Mouse (Mus musculus): ENCODE data around the gene Vmn2r27. TPM values are rescaled to one million over a fixed set of nuclear protein-coding genes. Genes with fewer than 3 reads are reported as not detected.
A peak's percentile ranks its signal among the peaks of the same experiment; 100 is the strongest.

The Vmn2r27 gene
- polyA plus RNA-seq (2015; fragmentation: Nextera tagmentation; extraction: Ambion mirVana), result not detected in 2 replicates

DNA sequence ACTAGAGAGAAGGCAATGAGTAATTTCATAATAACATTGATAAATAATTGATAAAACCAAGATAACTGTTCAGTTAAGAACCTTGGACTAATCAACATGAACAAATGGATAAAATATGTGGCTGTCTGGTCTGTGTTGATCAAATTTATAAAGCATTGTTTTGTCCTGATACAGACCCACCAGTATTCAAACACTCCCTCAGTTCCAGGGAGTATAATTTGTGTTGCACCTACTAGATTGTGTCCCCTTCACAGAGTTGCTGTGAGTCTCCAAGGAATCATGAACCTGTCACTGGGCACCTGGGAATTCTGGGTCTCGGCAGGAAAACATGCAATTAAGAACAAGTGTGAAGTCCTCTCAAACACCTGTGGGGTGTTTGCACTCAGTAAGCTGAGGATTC is at the start of gene Vmn2r27:
Gene Vmn2r27, minus strand, starts transcription at position 101 of the 400 bp plus-strand sequence.
- H3K36me3 ChIP-seq (ENCODE audit: control insufficient read depth, insufficient read depth, low read length), result no peaks in the 10 kb centered on the region
- 69% methylated on average over 1 of the region's 1 CpGs for WGBS
- no peak within 1 kb of the TSS for H3K27ac ChIP-seq (replicated peaks)
- no peak within 1 kb of the TSS for H3K4me2 ChIP-seq (replicated peaks; ENCODE audit: low read depth)
- no peaks in the 10 kb centered on the region for H3K9me3 ChIP-seq (ENCODE audit: control insufficient read depth, low read length)
- TF ChIP-seq EP300 (optimal IDR thresholded peaks at IDR 0.05), result no peak
- TF ChIP-seq CTCF (IDR thresholded peaks at IDR 0.05; ENCODE audit: low read depth), result no peak
- DNase-seq (ENCODE audit: low spot score), result no peak
- H3K27me3 ChIP-seq (ENCODE audit: control insufficient read depth, insufficient read depth, low read length), result no peaks in the 10 kb centered on the region
- ATAC-seq (ENCODE audit: low FRiP score, low TSS enrichment), result no peak
- H3K9ac ChIP-seq (ENCODE audit: low read length), result no peak within 1 kb of the TSS
- H3K4me1 ChIP-seq (replicated peaks; ENCODE audit: control insufficient read depth, insufficient read depth), result no peaks in the 10 kb centered on the region
- no peak within 1 kb of the TSS for H3K4me3 ChIP-seq (ENCODE audit: low read depth, low read length)

DNA sequence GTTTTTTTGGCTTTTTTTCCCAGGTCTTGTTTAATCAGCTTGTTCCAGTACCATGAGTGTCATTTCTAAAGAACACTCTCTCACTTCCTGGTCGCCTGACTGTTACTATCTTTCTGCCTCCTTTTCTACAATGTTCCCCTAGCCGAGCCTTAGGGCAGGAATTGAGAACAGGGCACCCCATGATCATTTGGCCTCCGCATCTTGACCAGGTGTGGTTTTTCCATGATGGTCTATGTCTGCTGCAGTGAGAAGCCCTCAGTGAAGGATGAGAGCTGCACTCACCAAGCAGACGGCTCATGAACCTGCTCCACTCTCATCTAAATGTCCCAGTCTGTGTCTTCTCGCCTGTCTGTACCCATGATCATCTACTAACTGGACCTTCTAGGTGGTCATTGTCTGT is 46.6 kb upstream of the Vmn2r27 start:
- no peaks in the 10 kb centered on the region for H3K27me3 ChIP-seq (ENCODE audit: control insufficient read depth, insufficient read depth, low read length)
- whole genome bisulfite sequencing, result 68% methylated on average over 5 of the region's 5 CpGs
- no peak overlapping the region for H3K27ac ChIP-seq (replicated peaks)
- H3K4me3 ChIP-seq (ENCODE audit: low read depth, low read length), result no peak overlapping the region
- H3K9ac ChIP-seq (ENCODE audit: low read length), result no peak overlapping the region
- TF ChIP-seq EP300 (optimal IDR thresholded peaks at IDR 0.05), result no peak
- TF ChIP-seq CTCF (IDR thresholded peaks at IDR 0.05; ENCODE audit: low read depth), result no peak
- no peak overlapping the region for H3K4me2 ChIP-seq (replicated peaks; ENCODE audit: low read depth)
- DNase-seq (ENCODE audit: low spot score) (no peak), ATAC-seq (ENCODE audit: low FRiP score, low TSS enrichment) (no peak)
- H3K36me3 ChIP-seq (ENCODE audit: control insufficient read depth, insufficient read depth, low read length), result no peaks in the 10 kb centered on the region
- H3K4me1 ChIP-seq (replicated peaks; ENCODE audit: control insufficient read depth, insufficient read depth), result no peaks in the 10 kb centered on the region
- no peaks in the 10 kb centered on the region for H3K9me3 ChIP-seq (ENCODE audit: control insufficient read depth, low read length)

DNA sequence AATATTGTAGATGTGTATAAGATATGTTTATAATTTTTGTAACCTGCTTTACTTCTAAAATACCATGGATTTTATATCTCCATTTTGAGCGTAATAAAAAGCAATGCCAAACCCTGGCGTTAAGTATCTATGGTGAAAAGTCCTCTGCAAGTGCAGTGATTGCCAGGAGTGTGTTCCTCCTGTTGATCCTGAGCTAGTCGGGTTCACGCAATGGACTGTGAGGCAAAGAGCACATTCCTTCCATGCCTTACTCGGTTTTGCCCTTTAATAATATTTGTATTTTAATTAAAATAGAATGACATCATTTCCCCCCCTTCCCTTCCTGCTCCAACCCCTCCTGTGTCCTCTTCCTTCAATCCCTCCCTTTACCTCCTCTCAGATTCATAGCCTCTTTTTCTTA is 46.0 kb upstream of the Vmn2r27 start:
- TF ChIP-seq EP300 (optimal IDR thresholded peaks at IDR 0.05), result no peak
- no peak for TF ChIP-seq CTCF (IDR thresholded peaks at IDR 0.05; ENCODE audit: low read depth)
- Histone ChIP-seq H3K27me3 (ENCODE audit: control insufficient read depth, insufficient read depth, low read length) (no peaks in the 10 kb centered on the region), H3K36me3 (ENCODE audit: control insufficient read depth, insufficient read depth, low read length) (no peaks in the 10 kb centered on the region), H3K4me3 (ENCODE audit: low read depth, low read length) (no peak overlapping the region), H3K27ac (replicated peaks) (no peak overlapping the region), H3K4me1 (replicated peaks; ENCODE audit: control insufficient read depth, insufficient read depth) (no peaks in the 10 kb centered on the region), H3K9me3 (ENCODE audit: control insufficient read depth, low read length) (no peaks in the 10 kb centered on the region), H3K4me2 (replicated peaks; ENCODE audit: low read depth) (no peak overlapping the region), H3K9ac (ENCODE audit: low read length) (no peak overlapping the region)
- DNase-seq (ENCODE audit: low spot score), result no peak
- WGBS, result 66% methylated on average over 5 of the region's 5 CpGs
- ATAC-seq (ENCODE audit: low FRiP score, low TSS enrichment), result no peak

DNA sequence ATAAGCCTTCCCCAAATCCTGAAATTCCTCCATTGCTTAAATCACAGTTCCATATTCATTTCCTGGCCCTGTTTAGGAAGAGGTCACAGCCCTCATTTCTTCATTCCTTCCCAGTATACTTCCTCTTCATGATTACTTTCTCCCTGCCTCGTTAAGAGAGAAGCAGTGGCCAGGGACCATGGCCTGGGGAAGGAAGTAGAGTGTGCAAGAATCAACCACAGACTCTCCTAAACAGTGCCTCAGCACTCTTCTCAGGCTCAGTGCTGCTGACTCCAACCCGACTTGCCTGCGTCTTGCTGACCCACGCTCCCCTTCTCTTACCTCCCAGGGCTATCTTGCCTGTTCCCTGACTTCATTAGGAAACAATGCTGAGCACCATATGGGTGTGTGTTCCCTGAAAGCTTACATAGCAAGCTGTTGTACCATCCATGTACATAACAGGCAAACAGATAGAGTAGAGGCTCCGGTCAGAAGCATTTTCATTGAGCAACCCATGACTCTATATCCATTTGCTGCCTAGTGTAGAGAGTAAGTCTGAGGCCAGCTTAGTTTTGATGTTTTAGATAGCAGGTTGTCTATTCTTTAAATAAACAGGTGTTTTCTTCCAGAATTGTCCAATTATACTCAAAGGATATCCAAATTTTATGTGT is 41.7 kb upstream of the Vmn2r27 start:
- Histone ChIP-seq H3K4me1 (replicated peaks; ENCODE audit: control insufficient read depth, insufficient read depth) (no peaks in the 10 kb centered on the region), H3K4me3 (ENCODE audit: low read depth, low read length) (no peak overlapping the region), H3K4me2 (replicated peaks; ENCODE audit: low read depth) (no peak overlapping the region), H3K27me3 (ENCODE audit: control insufficient read depth, insufficient read depth, low read length) (no peaks in the 10 kb centered on the region), H3K36me3 (ENCODE audit: control insufficient read depth, insufficient read depth, low read length) (no peaks in the 10 kb centered on the region), H3K9ac (ENCODE audit: low read length) (no peak overlapping the region), H3K9me3 (ENCODE audit: control insufficient read depth, low read length) (no peaks in the 10 kb centered on the region), H3K27ac (replicated peaks) (no peak overlapping the region)
- TF ChIP-seq EP300 (optimal IDR thresholded peaks at IDR 0.05) (no peak), CTCF (IDR thresholded peaks at IDR 0.05; ENCODE audit: low read depth) (no peak)
- 71% methylated on average over 5 of the region's 5 CpGs for WGBS
- ATAC-seq (ENCODE audit: low FRiP score, low TSS enrichment), result no peak
- DNase-seq (ENCODE audit: low spot score), result no peak

DNA sequence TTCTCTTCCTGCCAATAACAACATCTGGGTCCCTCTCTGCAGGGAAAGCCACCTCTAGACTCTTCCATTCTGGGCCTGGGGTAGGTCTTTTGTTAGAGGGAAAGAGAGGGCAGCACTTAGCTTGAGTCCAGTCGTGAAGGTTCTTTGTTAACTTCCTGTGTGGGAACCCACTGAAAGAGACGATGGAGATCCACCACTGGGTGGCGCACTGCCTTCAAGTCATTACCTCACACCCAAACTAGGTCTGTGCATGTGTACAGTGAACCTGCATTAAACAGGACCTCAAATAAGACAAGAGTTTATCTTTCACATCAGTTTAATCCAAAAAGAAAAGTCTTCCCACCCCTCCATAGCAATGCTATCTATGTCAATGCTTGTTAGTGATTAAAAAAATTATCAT is 31.0 kb upstream of the Vmn2r27 start:
- H3K9ac ChIP-seq (ENCODE audit: low read length), result no peak overlapping the region
- WGBS, result 3% methylated on average over 3 of the region's 3 CpGs
- H3K4me2 ChIP-seq (replicated peaks; ENCODE audit: low read depth), result no peak overlapping the region
- H3K27ac ChIP-seq (replicated peaks), result no peak overlapping the region
- H3K36me3 ChIP-seq (ENCODE audit: control insufficient read depth, insufficient read depth, low read length), result no peaks in the 10 kb centered on the region
- ATAC-seq (ENCODE audit: low FRiP score, low TSS enrichment), result 0 out of 2 replicates have a peak, but pooled peaks have one; percentile 59
- TF ChIP-seq CTCF (IDR thresholded peaks at IDR 0.05; ENCODE audit: low read depth), result peak; percentile 84
- TF ChIP-seq EP300 (optimal IDR thresholded peaks at IDR 0.05), result no peak
- H3K27me3 ChIP-seq (ENCODE audit: control insufficient read depth, insufficient read depth, low read length), result no peaks in the 10 kb centered on the region
- H3K4me3 ChIP-seq (ENCODE audit: low read depth, low read length), result no peak overlapping the region
- peak; percentile 69 for DNase-seq (ENCODE audit: low spot score)
- no peaks in the 10 kb centered on the region for H3K4me1 ChIP-seq (replicated peaks; ENCODE audit: control insufficient read depth, insufficient read depth)
- no peaks in the 10 kb centered on the region for H3K9me3 ChIP-seq (ENCODE audit: control insufficient read depth, low read length)

DNA sequence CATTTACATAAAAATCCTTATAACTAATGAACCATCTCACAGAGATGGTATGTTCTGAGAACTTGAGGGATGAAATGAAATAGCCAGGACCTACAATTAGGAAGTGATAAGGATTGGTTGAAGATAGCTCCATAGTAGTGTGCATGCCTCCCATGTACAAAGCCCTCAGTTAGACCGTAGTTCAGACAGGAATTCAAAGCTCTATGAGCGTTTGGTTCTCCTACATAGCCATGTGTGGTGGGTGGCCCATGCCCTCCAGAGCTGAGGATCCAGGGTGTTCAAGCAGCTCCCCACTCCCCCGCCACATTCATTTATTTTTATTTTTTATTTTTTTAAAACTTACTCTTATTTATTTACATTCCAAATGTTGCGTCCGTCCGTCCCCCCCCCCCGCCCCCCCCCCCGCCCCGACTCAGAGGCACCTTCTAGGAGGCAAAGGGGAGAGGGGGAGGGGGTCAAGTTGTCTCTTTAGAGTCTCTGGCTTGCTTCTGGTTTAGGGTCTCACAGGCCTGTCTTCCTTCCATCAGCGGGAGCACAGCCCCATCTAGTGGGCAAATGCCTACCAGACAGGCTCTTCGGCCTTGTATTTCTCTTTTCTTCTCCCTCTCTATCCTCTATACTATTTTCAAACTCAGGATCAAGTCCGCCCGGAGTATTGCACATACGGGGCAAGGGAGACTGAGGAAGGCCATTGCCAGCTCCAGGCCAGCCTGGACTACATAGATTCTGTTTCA is 28.7 kb upstream of the Vmn2r27 start:
- H3K27ac ChIP-seq (replicated peaks), result no peak overlapping the region
- peak; percentile 68 for DNase-seq (ENCODE audit: low spot score)
- H3K9me3 ChIP-seq (ENCODE audit: control insufficient read depth, low read length), result no peaks in the 10 kb centered on the region
- no peaks in the 10 kb centered on the region for H3K27me3 ChIP-seq (ENCODE audit: control insufficient read depth, insufficient read depth, low read length)
- H3K4me1 ChIP-seq (replicated peaks; ENCODE audit: control insufficient read depth, insufficient read depth), result no peaks in the 10 kb centered on the region
- H3K4me2 ChIP-seq (replicated peaks; ENCODE audit: low read depth), result no peak overlapping the region
- H3K4me3 ChIP-seq (ENCODE audit: low read depth, low read length), result no peak overlapping the region
- no peak overlapping the region for H3K9ac ChIP-seq (ENCODE audit: low read length)
- H3K36me3 ChIP-seq (ENCODE audit: control insufficient read depth, insufficient read depth, low read length), result no peaks in the 10 kb centered on the region
- no peak for ATAC-seq (ENCODE audit: low FRiP score, low TSS enrichment)
- TF ChIP-seq EP300 (optimal IDR thresholded peaks at IDR 0.05) (no peak), CTCF (IDR thresholded peaks at IDR 0.05; ENCODE audit: low read depth) (peak; percentile 85)
- WGBS, result 23% methylated on average over 10 of the region's 14 CpGs
